Mouse (Mus musculus) heart, postnatal 4 days (tissue): ENCODE results near the gene Cdc40. TPM values are rescaled to one million over a fixed set of nuclear protein-coding genes. Genes with fewer than 3 reads are reported as not detected.

ENCODE experiments used
- DNase-seq: peaks from one replicate; pipeline ENCODE4 v3.0.0; 2021
- total RNA-seq, 2 experiments: library from RNA; stranded (reverse); gene quantifications; 2 replicates each; pipeline ENCODE4 v1.2.3; 2021

Gene Cdc40
- total RNA-seq, result 10 to 100 TPM; 17.8 to 19.2 TPM

- DNase-seq, result peak; percentile 97
Measured at GRCm38 (mm10) chr10:40882831-40883643, at the start of gene Cdc40, which contains the start of gene Wasf1. TSS of gene Cdc40 (minus strand) at chr10:40883311. TSS of gene Wasf1 (plus strand) at chr10:40883475.

GRCm38 (mm10) chr10:40919464-40919863 is 36.4 kb upstream of the Cdc40 start:
- DNase-seq, result no peak

GRCm38 (mm10) chr10:40918669-40919440 is 35.7 kb upstream of the Cdc40 start:
- no peak for DNase-seq

- DNase-seq, result no peak
Measured at GRCm38 (mm10) chr10:40915240-40915639, 32.1 kb upstream of the Cdc40 start.

- DNase-seq, result no peak
Measured at GRCm38 (mm10) chr10:40910811-40911210, 27.7 kb upstream of the Cdc40 start.

- DNase-seq, result no peak
Measured at GRCm38 (mm10) chr10:40908580-40908979, 25.5 kb upstream of the Cdc40 start.

- no peak for DNase-seq
Measured at GRCm38 (mm10) chr10:40906802-40907201, 23.7 kb upstream of the Cdc40 start.

GRCm38 (mm10) chr10:40906131-40906530 is 23.0 kb upstream of the Cdc40 start:
- no peak for DNase-seq

- no peak for DNase-seq
Measured at GRCm38 (mm10) chr10:40901786-40902185, 18.7 kb upstream of the Cdc40 start.

GRCm38 (mm10) chr10:40896656-40897055 is 13.5 kb upstream of the Cdc40 start:
- DNase-seq, result no peak

- no peak for DNase-seq
Measured at GRCm38 (mm10) chr10:40895765-40896164, 12.7 kb upstream of the Cdc40 start.

- no peak for DNase-seq
Measured at GRCm38 (mm10) chr10:40889146-40889545, 6.0 kb upstream of the Cdc40 start.

GRCm38 (mm10) chr10:40887316-40887715 is 4.2 kb upstream of the Cdc40 start:
- DNase-seq, result no peak

- no peak for DNase-seq
Measured at GRCm38 (mm10) chr10:40885432-40885831, 2.3 kb upstream of the Cdc40 start.

GRCm38 (mm10) chr10:40884279-40884806 is 1.2 kb upstream of the Cdc40 start:
- DNase-seq, result peak; percentile 25

- DNase-seq, result no peak
Measured at GRCm38 (mm10) chr10:40883644-40884278, 650 bp upstream of the Cdc40 start.

- DNase-seq, result no peak
Measured at GRCm38 (mm10) chr10:40882333-40882732, 778 bp downstream of the Cdc40 start.

- DNase-seq, result no peak
Measured at GRCm38 (mm10) chr10:40881236-40881635, 1.9 kb downstream of the Cdc40 start.

GRCm38 (mm10) chr10:40879969-40880368 is 3.1 kb downstream of the Cdc40 start:
- DNase-seq, result no peak

- no peak for DNase-seq
Measured at GRCm38 (mm10) chr10:40878246-40878645, 4.9 kb downstream of the Cdc40 start.

- no peak for DNase-seq
Measured at GRCm38 (mm10) chr10:40872052-40872451, 11.1 kb downstream of the Cdc40 start.

GRCm38 (mm10) chr10:40871301-40871700 is 11.8 kb downstream of the Cdc40 start:
- no peak for DNase-seq

GRCm38 (mm10) chr10:40868081-40868480 is 15.0 kb downstream of the Cdc40 start:
- no peak for DNase-seq
